Mouse (Mus musculus): ENCODE measurements around the gene Plekhb1.

DNA sequence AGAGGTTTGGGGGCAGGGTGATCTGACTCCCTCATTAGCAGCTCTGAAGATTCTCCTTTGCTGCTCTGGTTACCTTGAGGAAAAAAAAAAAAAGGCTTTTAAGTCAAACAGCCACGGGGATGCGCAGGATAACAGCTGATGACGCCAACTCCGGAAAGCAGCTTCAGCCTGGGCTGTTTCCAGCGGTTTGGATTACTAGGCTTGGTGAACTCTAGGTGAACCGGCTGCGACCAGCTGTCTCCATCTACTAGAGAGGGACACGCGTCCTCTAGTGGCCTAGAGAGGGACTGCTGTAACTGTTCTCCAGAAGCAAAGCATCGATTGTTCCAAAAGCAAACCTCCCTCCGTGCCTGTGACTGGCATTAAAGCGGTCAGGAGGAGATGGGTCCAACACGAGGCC is 976 bp upstream of the Plekhb1 start:
- TF ChIP-seq ZNF384 (IDR thresholded peaks at IDR 0.05; ENCODE audit: low read depth, low read length) (peak; percentile 91), CHD2 (IDR thresholded peaks at IDR 0.05; ENCODE audit: low read depth, low read length) (no peak), ZC3H11A (IDR thresholded peaks at IDR 0.05; ENCODE audit: borderline replicate concordance, low read depth, low read length) (no peak; the same call in 1 of the 2 replicates), MAFK (IDR thresholded peaks at IDR 0.05; ENCODE audit: insufficient read depth, low read depth, low read length) (no peak)
